Mouse (Mus musculus) 3134 (cell line): ENCODE measurements around the gene Grm6.

Source experiments
- DNase-seq: peaks from one replicate; pipeline ENCODE4 v3.0.0-alpha.2; 2011; ENCODE audit warnings: low spot score; ENCODE audit not compliant: insufficient read length; ENCODE audit errors: extremely low read depth

The Grm6 gene

DNA sequence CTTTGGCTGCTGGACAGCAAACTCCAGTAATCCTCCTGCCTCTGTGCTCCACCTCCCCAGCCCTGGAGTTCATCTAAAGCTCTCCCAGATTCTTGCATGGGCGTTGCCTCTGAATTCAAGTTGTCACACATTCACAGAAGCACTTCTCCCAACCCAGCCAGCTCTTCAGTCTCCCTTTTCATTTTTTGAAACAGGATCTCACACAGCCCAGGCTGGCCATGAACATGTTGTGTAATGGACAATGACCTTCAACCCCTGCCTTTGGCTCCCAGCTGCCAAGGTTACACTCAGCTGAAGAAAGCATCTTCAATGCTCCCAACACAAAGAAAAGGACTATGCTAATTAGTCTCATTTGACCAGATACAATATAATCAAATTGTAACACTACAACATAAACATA is 62.8 kb downstream of the Grm6 start:
- no peak for DNase-seq

DNA sequence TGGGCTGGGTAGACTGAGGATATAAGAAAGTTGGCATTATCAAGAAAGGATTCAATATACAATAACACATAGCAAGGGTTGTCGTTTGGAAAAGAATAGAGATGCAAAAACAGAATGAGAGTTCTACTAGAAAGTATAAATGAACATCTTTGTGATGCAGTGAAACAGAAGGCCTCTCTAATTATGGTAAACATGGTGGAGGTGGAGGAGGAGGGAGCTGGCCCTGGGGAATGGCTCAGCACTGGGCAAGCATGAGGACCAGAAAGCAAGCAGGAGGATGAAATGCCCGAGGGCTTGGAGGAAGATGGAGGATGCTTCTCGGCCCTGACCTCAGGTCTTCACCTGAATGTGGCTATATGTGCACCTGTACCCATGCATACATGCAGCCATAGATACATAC is 64.0 kb downstream of the Grm6 start:
- DNase-seq, result no peak
